Mouse (Mus musculus) gastrocnemius, postnatal 36 days (tissue): ENCODE measurements around the gene Clec4a2. TPM values are rescaled to one million over a fixed set of nuclear protein-coding genes. Genes with fewer than 3 reads are reported as not detected.
"Not testable (repeated sequence)": the region's sequence is repeated elsewhere in the genome, so short reads cannot be mapped to it uniquely, and the experiment has no call there.

Experiments
- DNase-seq, 2 experiments: peaks; one replicate each; pipeline ENCODE4 v3.0.0; 2022
- intact Hi-C: fragments of 180-260 bp; cut with DNase I; formaldehyde crosslinking; loops from one replicate; pipeline ENCODE4 v1.15.1; 2025
- long read RNA-seq, 2 experiments: library from polyadenylated mRNA; stranded (forward); transcript quantifications; one replicate each; pipeline ENCODE4 v2.0.0; 2021
- total RNA-seq, 2 experiments: library from RNA; stranded (reverse); gene quantifications; 2 replicates each; pipeline ENCODE4 v1.2.3; 2021

Clec4a2 gene
- total RNA-seq = 1 to 10 TPM in 1 of 2 experiments, under 1 TPM in 1; 0.54 to 1.1 TPM
- long read RNA-seq, experiment 1 = 0 reads
- long read RNA-seq, experiment 2, partial matches to known transcripts = 0 of 1 reads
- long read RNA-seq, experiment 2, other reads (novel, unspliced or antisense) = 0 of 1 reads

GRCm38 (mm10) chr6:123106128-123106527, at the start of gene Clec4a2:
Gene Clec4a2, plus strand, starts transcription at chr6:123106428.
- intact Hi-C loops, DNase-seq: not testable (repeated sequence)

GRCm38 (mm10) chr6:123095125-123095843, 10.9 kb upstream of the Clec4a2 start:
- intact Hi-C loops = no loop called here
- no peak for DNase-seq

- DNase-seq = no peak
- intact Hi-C loops = no loop called here
Measured at GRCm38 (mm10) chr6:123123195-123123594, 17.0 kb downstream of the Clec4a2 start.

- no peak for DNase-seq
- intact Hi-C loops = no loop called here
Measured at GRCm38 (mm10) chr6:123127173-123127572, 20.9 kb downstream of the Clec4a2 start.

- DNase-seq, intact Hi-C loops: not testable (repeated sequence)
Measured at GRCm38 (mm10) chr6:123137766-123138526, 31.7 kb downstream of the Clec4a2 start.

- intact Hi-C loops = no loop called here
- DNase-seq = no peak
Measured at GRCm38 (mm10) chr6:123170106-123170505, 63.9 kb downstream of the Clec4a2 start.

- intact Hi-C loops = no loop called here
Measured at GRCm38 (mm10) chr6:123171040-123171439, 64.8 kb downstream of the Clec4a2 start.

GRCm38 (mm10) chr6:123172593-123172992, 66.4 kb downstream of the Clec4a2 start, which contains the start of gene Clec4b2:
Gene Clec4b2, plus strand, starts transcription at chr6:123172893.
- no peak for DNase-seq
- intact Hi-C loops = no loop called here

More at GRCm38 (mm10) chr6:123171040-123171439, 64.8 kb downstream of the Clec4a2 start:
- no peak for DNase-seq

GRCm38 (mm10) chr6:123175549-123175948, 69.3 kb downstream of the Clec4a2 start:
- intact Hi-C loops = no loop called here
- no peak for DNase-seq

- intact Hi-C loops, DNase-seq: not testable (repeated sequence)
Measured at GRCm38 (mm10) chr6:123184862-123185261, 78.6 kb downstream of the Clec4a2 start.

Other genes starting within 250 kb of the Clec4a2 start
- 10 to 100 TPM; 13.2 to 13.8 TPM for gene Necap1, start 232.0 kb upstream of the Clec4a2 start, total RNA-seq
- gene Clec4a1, start 184.6 kb upstream of the Clec4a2 start, total RNA-seq = 1 to 10 TPM in 1 of 2 experiments, under 1 TPM in 1; 0.82 to 1.4 TPM
- gene Clec4a3, start 153.9 kb upstream of the Clec4a2 start, total RNA-seq = 1 to 10 TPM in 1 of 2 experiments, under 1 TPM in 1; 0.96 to 2.5 TPM
- not detected for gene Clec4a4, start 116.1 kb upstream of the Clec4a2 start, total RNA-seq
- not detected for gene Clec4b1, start 56.5 kb upstream of the Clec4a2 start, total RNA-seq
- not detected for gene Clec4b2, start 66.5 kb downstream of the Clec4a2 start, total RNA-seq
- gene Clec4n, start 123.4 kb downstream of the Clec4a2 start, total RNA-seq = not detected
- gene Clec4d, start 155.7 kb downstream of the Clec4a2 start, total RNA-seq = not detected
- gene Clec4e, start 183.4 kb downstream of the Clec4a2 start, total RNA-seq = not detected
- gene Vmn2r19, start 201.9 kb downstream of the Clec4a2 start, total RNA-seq = not detected